Mouse (Mus musculus) midbrain, embryonic 15.5 days (tissue): ENCODE results near the gene Rhbg. TPM values are rescaled to one million over a fixed set of nuclear protein-coding genes. Genes with fewer than 3 reads are reported as not detected.
"Not testable (repeated sequence)": the region's sequence is repeated elsewhere in the genome, so short reads cannot be mapped to it uniquely, and the experiment has no call there.

ENCODE experiments used
- ATAC-seq: fragments of 200-750 bp; cut with Nextera tagmentation; replicated peaks from 2 replicates; pipeline ENCODE4 v1.8.0; 2017; ENCODE audit warnings: moderate TSS enrichment
- H3K27ac ChIP-seq: fragments of 300-500 bp; sonication (generic); 2 replicates; pipeline ENCODE4 v1.5.1; 2015; ENCODE audit warnings: mild to moderate bottlenecking, inconsistent platforms
- H3K27me3 ChIP-seq: fragments of 300-500 bp; sonication (generic); replicated peaks from 2 replicates; pipeline ENCODE4 v1.6.1; 2015; ENCODE audit warnings: inconsistent platforms
- H3K36me3 ChIP-seq: fragments of 300-500 bp; sonication (generic); replicated peaks from 2 replicates; pipeline ENCODE4 v1.6.1; 2015; ENCODE audit warnings: inconsistent platforms
- H3K4me1 ChIP-seq: fragments of 300-500 bp; sonication (generic); 2 replicates; pipeline ENCODE4 v1.6.1; 2015; ENCODE audit warnings: inconsistent platforms
- H3K4me2 ChIP-seq: fragments of 300-500 bp; sonication (generic); 2 replicates; pipeline ENCODE4 v1.6.1; 2015; ENCODE audit warnings: inconsistent platforms, mild to moderate bottlenecking, moderate library complexity
- H3K4me3 ChIP-seq: fragments of 300-500 bp; sonication (generic); 2 replicates; pipeline ENCODE4 v1.5.1; 2015; ENCODE audit warnings: mild to moderate bottlenecking, inconsistent platforms
- H3K9ac ChIP-seq: fragments of 300-500 bp; sonication (generic); 2 replicates; pipeline ENCODE4 v1.6.1; 2015; ENCODE audit warnings: mild to moderate bottlenecking, inconsistent platforms
- H3K9me3 ChIP-seq: fragments of 300-500 bp; sonication (generic); 2 replicates; pipeline ENCODE4 v1.6.1; 2016; ENCODE audit warnings: inconsistent platforms
- WGBS: fragments of 180-500 bp; shearing (Covaris S2); methylation state at CpG from one replicate; pipeline ENCODE4 v1.1.7; 2015; ENCODE audit warnings: mixed read lengths; 5-methylcytosine and 5-hydroxymethylcytosine counted together
- polyA plus RNA-seq: library from polyadenylated mRNA; unstranded; fragments of >200 nt; fragmentation: Nextera tagmentation; extraction: Ambion mirVana; gene quantifications from 2 replicates; pipeline ENCODE4 v1.2.1, GENCODE M21; 2015

The Rhbg gene
- 0.14 TPM in 2 replicates for polyA plus RNA-seq

DNA sequence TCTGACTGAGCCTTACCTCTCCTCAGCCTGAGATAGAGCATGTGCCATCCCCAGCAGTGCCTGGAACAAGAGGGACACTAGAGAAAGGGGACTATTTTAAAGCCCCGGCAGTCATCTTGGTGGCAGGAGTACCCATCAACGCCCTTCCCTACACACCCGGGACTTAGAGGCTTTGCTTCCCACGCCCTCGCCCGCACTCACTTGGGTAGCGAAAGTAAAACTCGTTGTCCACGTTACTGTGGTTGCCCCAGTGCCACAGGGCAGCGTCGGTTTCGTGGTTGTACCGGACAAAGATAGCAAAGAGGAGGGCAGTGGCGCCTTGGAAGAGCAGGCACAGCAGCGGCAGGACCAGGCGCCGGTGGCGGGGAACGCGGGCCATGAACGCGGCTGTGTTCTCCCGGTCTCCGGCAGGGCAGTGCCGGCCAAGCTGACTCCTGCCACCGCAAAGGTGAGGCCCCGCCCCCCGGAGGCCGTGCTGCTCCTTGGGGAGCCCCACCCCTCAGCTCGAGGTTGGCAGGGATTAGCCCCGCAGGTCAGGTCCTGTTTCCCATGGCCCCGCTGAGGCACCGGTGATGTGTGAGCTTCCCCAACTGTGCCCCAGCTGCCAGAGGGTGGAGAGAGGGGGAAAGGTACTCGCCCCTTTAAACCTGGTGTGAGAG, at the start of gene Rhbg:
Gene Rhbg (minus strand): TSS at position 442 of the 659 bp plus-strand sequence.
- H3K27me3 ChIP-seq: peaks cover 27% of the 10 kb centered on the region
- WGBS: 2% methylated on average over 33 of the region's 34 CpGs
- H3K4me3 ChIP-seq: peak within 1 kb of the TSS; percentile 32
- H3K9me3 ChIP-seq: no peaks in the 10 kb centered on the region
- no peak for ATAC-seq
- no peaks in the 10 kb centered on the region for H3K36me3 ChIP-seq
- peak within 1 kb of the TSS; percentile 19 for H3K9ac ChIP-seq
- no peak within 1 kb of the TSS for H3K27ac ChIP-seq
- H3K4me1 ChIP-seq: peaks cover 6% of the 10 kb centered on the region
- peak within 1 kb of the TSS; percentile 59 for H3K4me2 ChIP-seq

DNA sequence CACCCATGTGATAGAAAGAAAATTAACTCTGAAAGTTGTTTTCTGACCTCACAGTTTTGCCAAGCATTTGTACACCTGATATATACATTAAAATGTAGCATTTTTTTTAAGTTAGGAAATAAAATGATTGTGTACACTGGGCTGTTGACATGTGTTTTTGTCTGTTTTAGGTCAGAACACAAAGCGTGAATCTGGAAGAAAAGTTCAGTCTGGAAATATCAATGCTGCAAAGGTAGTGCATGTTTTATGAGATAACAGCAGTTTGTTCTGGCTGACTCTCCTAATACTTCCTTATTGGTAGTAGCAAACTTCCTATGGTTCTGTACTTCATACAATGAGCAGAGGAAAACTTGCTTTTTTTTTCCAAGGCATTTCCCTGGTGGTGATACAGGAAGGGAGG, 44.7 kb upstream of the Rhbg start:
- H3K27me3 ChIP-seq: no peaks in the 10 kb centered on the region
- no peak overlapping the region for H3K4me2 ChIP-seq
- H3K27ac ChIP-seq: no peak overlapping the region
- H3K9me3 ChIP-seq: no peaks in the 10 kb centered on the region
- ATAC-seq: no peak
- H3K4me1 ChIP-seq: peaks cover 21% of the 10 kb centered on the region
- no peak overlapping the region for H3K9ac ChIP-seq
- no peak overlapping the region for H3K4me3 ChIP-seq
- 98% methylated on average over 1 of the region's 1 CpGs for WGBS
- peaks cover 40% of the 10 kb centered on the region for H3K36me3 ChIP-seq

DNA sequence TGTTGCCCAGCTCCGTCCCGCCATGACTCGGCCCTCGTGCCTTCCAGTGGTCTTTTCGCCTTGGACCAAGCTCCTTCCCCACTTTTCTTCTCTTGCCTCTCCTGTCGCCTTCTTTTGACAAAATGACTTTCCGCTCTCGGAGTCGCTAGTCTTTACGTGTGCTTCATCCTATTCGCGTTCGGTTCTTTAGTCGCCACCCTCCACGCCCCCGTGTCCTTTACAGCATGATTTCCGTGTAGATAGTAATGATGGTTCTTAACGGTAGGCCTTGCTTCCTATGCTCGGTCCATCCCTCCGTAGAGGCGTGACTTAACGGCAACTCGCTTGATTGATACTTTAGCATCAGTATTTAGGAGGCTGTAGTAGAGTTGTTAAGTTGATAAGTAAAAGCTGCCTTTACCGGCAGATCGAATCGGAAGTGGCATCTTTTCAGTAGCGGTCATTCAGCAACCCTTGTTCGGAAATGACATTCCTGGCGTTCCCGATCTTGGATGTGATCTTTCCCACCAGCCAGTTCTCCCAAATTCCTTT, 42.9 kb upstream of the Rhbg start:
- H3K36me3 ChIP-seq: peaks cover 24% of the 10 kb centered on the region
- ATAC-seq: peak; percentile 15; the same call in 1 of the 2 replicates

DNA sequence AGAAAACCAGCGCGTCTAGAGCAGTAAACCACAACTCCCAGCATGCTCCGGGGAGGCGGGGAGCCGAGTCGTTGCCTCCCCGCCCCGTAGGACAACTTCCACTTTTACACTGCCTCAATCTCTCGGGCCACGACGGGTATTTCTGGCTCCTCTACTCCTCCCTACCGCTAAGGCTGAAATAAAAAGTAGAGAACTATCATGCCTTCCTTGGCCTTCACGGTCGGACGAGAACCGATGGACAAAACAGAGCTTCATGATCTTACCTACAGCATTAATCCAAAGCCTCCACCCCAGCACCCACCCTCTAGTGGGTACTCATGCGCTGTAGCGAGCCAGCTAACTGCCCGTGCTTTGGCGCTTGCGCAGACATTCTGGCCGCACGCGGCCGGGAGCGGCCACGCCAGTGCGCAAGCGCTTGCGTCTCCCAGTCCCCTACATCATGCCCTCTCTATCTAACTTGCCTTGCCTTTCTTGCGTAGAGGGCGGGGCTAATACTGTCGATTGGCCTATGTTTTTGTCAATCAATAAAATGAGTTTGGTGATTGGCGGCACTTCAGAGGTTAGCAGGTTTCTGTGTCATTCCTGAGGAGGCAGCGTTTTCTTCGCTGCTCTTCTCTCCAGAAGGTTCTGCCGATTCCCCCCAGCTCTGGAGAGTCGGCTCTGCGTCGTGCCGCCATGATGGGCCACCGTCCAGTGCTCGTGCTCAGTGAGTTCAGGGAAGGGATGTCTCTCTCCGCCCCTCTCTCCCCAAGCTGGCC, 42.2 kb upstream of the Rhbg start, which contains the start of the genes Tsacc and Cct3:
Gene Tsacc (minus strand): TSS at position 439 of the 758 bp plus-strand sequence.
Gene Cct3 (plus strand): TSS at position 556 of the 758 bp plus-strand sequence.
- Histone ChIP-seq H3K4me2 (peak within 1 kb of the TSS; percentile 68), H3K36me3 (peaks cover 23% of the 10 kb centered on the region), H3K27me3 (no peaks in the 10 kb centered on the region), H3K4me3 (peak within 1 kb of the TSS; percentile 73), H3K9me3 (no peaks in the 10 kb centered on the region), H3K9ac (peak within 1 kb of the TSS; percentile 89), H3K27ac (peak within 1 kb of the TSS; percentile 92), H3K4me1 (peaks cover 21% of the 10 kb centered on the region)
- WGBS: under 1% methylated on average over 44 of the region's 44 CpGs
- peak; percentile 99 for ATAC-seq

More for the DNA sequence above, 42.9 kb upstream of the Rhbg start:
- H3K27me3 ChIP-seq: no peaks in the 10 kb centered on the region
- H3K4me2 ChIP-seq: peak overlapping the region; percentile 68
- H3K4me3 ChIP-seq: peak overlapping the region; percentile 73
- H3K9me3 ChIP-seq: no peaks in the 10 kb centered on the region
- peak overlapping the region; percentile 89 for H3K9ac ChIP-seq
- peak overlapping the region; percentile 92 for H3K27ac ChIP-seq
- WGBS: under 1% methylated on average over 30 of the region's 30 CpGs
- H3K4me1 ChIP-seq: peaks cover 21% of the 10 kb centered on the region

DNA sequence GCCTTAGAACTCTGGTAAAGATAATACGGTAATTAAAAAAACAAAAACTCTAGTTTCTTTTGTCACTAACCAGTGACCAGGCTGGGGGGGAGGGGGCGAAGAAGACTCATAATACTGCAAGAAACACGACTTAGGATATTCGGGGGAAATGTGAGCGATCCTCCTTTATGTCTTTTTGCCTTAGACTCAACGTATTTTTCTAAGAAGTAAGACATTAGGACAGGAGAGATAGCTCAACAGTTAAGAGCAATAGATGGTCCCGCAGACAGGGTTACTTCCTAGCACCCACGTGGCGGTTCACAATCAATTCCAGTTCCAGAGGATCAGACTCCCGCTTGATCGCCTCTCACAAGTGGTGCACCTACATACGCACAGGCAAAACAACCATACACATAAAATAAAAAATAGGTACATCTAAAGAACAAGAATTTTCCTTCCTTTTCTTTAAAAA, 41.6 kb upstream of the Rhbg start:
- Histone ChIP-seq H3K9ac (peak overlapping the region; percentile 36), H3K36me3 (peaks cover 17% of the 10 kb centered on the region), H3K4me2 (peak overlapping the region; percentile 62), H3K27me3 (no peaks in the 10 kb centered on the region), H3K27ac (peak overlapping the region; percentile 86), H3K4me1 (peaks cover 21% of the 10 kb centered on the region), H3K4me3 (peak overlapping the region; percentile 73), H3K9me3 (no peaks in the 10 kb centered on the region)
- WGBS: 1% methylated on average over 12 of the region's 12 CpGs
- peak; percentile 55 for ATAC-seq

DNA sequence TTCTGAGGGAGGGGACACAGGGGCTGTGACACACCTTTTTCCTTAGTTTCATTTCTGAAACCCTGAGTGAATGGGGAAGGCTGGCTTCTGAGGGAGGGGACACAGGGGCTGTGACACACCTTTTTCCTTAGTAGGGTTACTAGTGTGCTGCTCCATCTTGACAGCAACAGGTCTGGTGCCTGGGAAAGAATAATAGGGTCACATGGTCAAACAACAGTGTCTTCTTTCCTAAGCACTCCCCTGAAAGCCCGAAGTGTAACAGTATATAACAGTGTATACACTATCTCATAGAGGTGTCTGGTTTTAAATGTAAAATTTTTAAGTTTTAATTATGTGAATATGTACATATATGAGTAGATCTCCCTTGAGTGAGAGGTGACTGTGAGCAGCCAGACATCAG, 40.8 kb upstream of the Rhbg start:
- Histone ChIP-seq H3K4me3 (peak overlapping the region; percentile 73; the same call in 1 of the 2 replicates), H3K4me1 (peaks cover 21% of the 10 kb centered on the region)
- not testable (repeated sequence) for H3K4me2 ChIP-seq, H3K27me3 ChIP-seq, H3K9ac ChIP-seq, H3K27ac ChIP-seq, H3K9me3 ChIP-seq, H3K36me3 ChIP-seq, ATAC-seq
- 86% methylated on average over 1 of the region's 1 CpGs for WGBS

DNA sequence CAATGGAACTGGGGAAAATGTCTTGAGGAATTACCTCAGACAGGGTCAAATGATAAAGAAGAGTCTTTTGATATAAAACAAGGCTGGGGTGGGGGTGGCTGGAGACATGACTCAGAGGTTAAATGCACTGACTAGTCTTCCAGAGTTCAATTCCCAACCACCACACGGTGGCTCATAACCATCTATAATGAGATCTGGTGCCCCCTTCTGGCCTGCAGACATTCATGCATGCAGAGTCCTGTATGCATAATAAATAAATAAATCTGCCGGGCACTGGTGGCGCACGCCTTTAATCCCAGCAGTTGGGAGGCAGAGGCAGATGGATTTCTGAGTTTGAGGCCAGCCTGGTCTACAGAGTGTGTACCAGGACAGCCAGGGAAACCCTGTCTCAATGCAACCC, 37.5 kb upstream of the Rhbg start:
- Histone ChIP-seq H3K27ac (no peak overlapping the region), H3K4me2 (no peak overlapping the region), H3K4me1 (peaks cover 7% of the 10 kb centered on the region), H3K36me3 (no peaks in the 10 kb centered on the region), H3K9me3 (no peaks in the 10 kb centered on the region), H3K9ac (no peak overlapping the region), H3K4me3 (no peak overlapping the region), H3K27me3 (no peaks in the 10 kb centered on the region)
- WGBS: 37% methylated on average over 4 of the region's 4 CpGs
- no peak for ATAC-seq

DNA sequence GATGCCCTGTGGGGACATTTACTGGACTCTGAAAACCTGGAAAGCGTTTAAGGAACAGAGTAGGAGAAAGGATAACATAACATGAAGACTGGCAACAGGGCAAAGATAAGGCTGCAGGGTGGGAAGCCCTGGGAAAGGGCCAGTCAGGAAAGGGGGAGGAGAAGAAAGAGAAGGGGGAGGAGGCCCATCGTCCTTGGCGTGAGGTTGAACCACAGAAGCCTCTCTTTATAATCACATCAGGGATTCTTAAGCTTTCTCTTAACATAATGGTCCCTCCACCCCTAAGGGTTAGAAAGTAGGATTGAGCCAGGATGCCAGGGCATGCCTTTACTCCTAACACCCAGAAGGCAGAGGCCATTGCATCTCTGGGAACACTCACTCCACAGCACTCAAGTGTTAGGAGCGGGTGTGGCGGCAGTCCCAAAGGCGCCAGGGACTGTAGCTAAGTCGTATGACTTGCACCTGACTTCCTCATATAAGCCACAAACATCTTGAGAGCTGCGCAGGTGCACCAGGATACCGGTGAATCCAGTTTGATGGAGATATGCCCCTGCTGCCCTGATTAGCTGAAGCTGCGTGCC, 33.7 kb upstream of the Rhbg start:
- not testable (repeated sequence) for H3K4me3 ChIP-seq, ATAC-seq, H3K36me3 ChIP-seq, H3K27ac ChIP-seq, H3K4me1 ChIP-seq, H3K9ac ChIP-seq, H3K27me3 ChIP-seq, H3K9me3 ChIP-seq, H3K4me2 ChIP-seq
- WGBS: 78% methylated on average over 10 of the region's 10 CpGs

DNA sequence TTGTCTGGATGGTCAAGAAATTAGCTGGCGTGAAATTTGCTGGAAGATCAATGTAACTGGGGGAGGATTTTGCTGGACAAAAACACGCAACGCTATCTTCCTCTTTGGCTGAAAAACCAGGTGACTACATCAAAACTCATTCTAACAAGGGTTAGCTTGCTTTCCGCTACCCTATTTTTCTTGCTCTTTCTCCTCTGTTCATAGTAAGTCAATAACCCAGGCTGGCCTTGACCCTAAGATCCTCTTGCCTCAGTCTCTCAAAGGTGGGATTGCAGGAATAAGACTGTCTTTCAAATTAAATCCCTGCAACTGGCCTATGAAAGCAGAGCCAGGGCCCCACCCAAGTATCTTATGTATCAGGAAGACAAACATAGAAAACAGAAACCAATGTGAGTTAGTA, 32.6 kb upstream of the Rhbg start, which contains the start of gene Gm38392:
Gene Gm38392 (minus strand): TSS at position 101 of the 400 bp plus-strand sequence.
- no peak within 1 kb of the TSS for H3K27ac ChIP-seq
- H3K4me1 ChIP-seq: no peaks in the 10 kb centered on the region
- no peak within 1 kb of the TSS for H3K4me2 ChIP-seq
- H3K27me3 ChIP-seq: no peaks in the 10 kb centered on the region
- no peaks in the 10 kb centered on the region for H3K36me3 ChIP-seq
- H3K9me3 ChIP-seq: no peaks in the 10 kb centered on the region
- H3K9ac ChIP-seq: no peak within 1 kb of the TSS
- H3K4me3 ChIP-seq: no peak within 1 kb of the TSS
- no peak for ATAC-seq
- WGBS: 97% methylated on average over 4 of the region's 4 CpGs

DNA sequence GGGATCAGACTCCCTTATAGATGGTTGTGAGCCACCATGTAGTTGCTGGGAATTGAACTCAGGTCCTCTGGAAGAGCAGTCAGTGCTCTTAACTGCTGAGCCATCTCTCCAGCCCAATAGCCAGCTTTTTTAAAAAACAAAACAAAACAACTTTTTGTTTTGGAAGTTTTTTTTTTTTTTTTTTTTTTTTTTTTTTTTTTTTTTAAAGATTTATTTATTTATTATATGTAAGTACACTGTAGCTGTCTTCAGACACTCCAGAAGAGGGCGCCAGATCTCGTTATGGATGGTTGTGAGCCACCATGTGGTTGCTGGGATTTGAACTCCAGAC, 31.0 kb upstream of the Rhbg start:
- not testable (repeated sequence) for ATAC-seq, H3K4me1 ChIP-seq, H3K36me3 ChIP-seq, H3K4me2 ChIP-seq, H3K27me3 ChIP-seq, H3K4me3 ChIP-seq, H3K9me3 ChIP-seq, H3K9ac ChIP-seq, H3K27ac ChIP-seq
- 92% methylated on average over 2 of the region's 2 CpGs for WGBS

DNA sequence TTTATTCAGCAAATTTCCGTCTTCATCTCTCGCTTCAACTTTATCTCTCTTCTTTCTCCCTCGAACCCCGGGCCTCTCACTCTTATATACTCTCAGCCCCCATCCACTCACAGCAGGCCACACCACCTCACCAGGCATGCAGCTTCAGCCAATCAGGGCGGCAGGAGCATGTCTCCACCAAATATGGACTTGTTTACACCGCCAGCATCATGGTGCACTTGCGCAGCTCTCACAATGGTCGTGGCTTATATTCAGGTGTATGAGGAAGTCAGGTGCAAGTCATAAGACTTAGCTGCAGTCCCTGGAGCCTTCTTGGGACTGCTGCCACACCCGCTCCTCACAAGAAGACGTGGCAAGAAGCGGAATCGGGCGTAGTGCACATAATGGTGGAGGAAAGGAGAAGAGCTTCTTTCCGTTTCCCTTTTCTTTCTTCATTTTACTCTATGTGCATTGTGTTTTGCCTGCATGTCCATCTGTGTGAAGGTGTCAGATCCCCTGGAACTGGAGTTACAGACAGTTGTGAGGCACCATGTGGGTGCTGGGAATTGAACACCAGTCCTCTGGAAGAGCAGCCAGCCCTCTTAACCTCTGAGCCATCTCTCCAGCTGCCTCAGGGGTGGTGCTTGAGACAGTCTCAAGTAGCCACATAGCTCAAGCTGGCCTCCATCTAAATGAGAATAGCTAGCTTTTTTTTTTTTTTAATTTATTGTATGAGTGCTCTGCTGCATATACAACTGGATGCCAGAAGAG, 30.5 kb upstream of the Rhbg start:
- not testable (repeated sequence) for H3K36me3 ChIP-seq, H3K4me1 ChIP-seq, H3K9me3 ChIP-seq, H3K4me3 ChIP-seq, H3K27ac ChIP-seq, ATAC-seq, H3K9ac ChIP-seq, H3K27me3 ChIP-seq, H3K4me2 ChIP-seq
- 98% methylated on average over 14 of the region's 14 CpGs for WGBS
